Mouse (Mus musculus) forebrain, embryonic 14.5 days (tissue): Measurements from ENCODE around the gene Inafm1. TPM values are rescaled to one million over a fixed set of nuclear protein-coding genes. Genes with fewer than 3 reads are reported as not detected.

Source experiments
- ATAC-seq: fragments of 200-750 bp; cut with Nextera tagmentation; 2 replicates; pipeline ENCODE4 v1.8.0; 2017; ENCODE audit warnings: mild to moderate bottlenecking, moderate library complexity
- DNase-seq: peaks from one replicate; pipeline ENCODE4 v3.0.0-alpha.2; 2015; ENCODE audit warnings: low spot score
- H3K27ac ChIP-seq: fragments of 300-500 bp; sonication (generic); 2 replicates; pipeline ENCODE4 v1.5.1; 2014; ENCODE audit warnings: low read depth, mild to moderate bottlenecking, control low read depth, low read length, moderate library complexity
- H3K27me3 ChIP-seq: fragments of 300-500 bp; sonication (generic); replicated peaks from 2 replicates; pipeline ENCODE4 v1.6.1; 2014; ENCODE audit warnings: low read length, control low read depth, mixed read lengths; ENCODE audit not compliant: control insufficient read depth, insufficient read depth
- H3K36me3 ChIP-seq: fragments of 300-500 bp; sonication (generic); 2 replicates; pipeline ENCODE4 v1.6.1; 2014; ENCODE audit warnings: low read length, control low read depth; ENCODE audit not compliant: control insufficient read depth, insufficient read depth
- H3K4me1 ChIP-seq: fragments of 300-500 bp; sonication (generic); 2 replicates; pipeline ENCODE4 v1.6.1; 2014; ENCODE audit warnings: antibody characterized with exemption, low read length, control low read depth; ENCODE audit not compliant: control insufficient read depth, insufficient read depth
- H3K4me2 ChIP-seq: fragments of 300-500 bp; sonication (generic); 2 replicates; pipeline ENCODE4 v1.6.1; 2014; ENCODE audit warnings: mild to moderate bottlenecking, control low read depth, low read length
- H3K4me3 ChIP-seq: fragments of 300-500 bp; sonication (generic); 2 replicates; pipeline ENCODE4 v1.5.1; 2014; ENCODE audit warnings: low read depth, low read length, control low read depth
- H3K9ac ChIP-seq: fragments of 300-500 bp; sonication (generic); 2 replicates; pipeline ENCODE4 v1.6.1; 2014; ENCODE audit warnings: mild to moderate bottlenecking, low read length, control low read depth, moderate library complexity
- H3K9me3 ChIP-seq: fragments of 300-500 bp; sonication (generic); replicated peaks from 2 replicates; pipeline ENCODE4 v1.6.1; 2016; ENCODE audit warnings: low read length, control low read depth, mixed read lengths; ENCODE audit not compliant: control insufficient read depth
- WGBS: fragments of 180-500 bp; shearing (Covaris S2); extraction: QIAGEN DNeasy Blood & Tissue Kit; methylation state at CpG from one replicate; pipeline ENCODE4 v1.1.7; 2014; 5-methylcytosine and 5-hydroxymethylcytosine counted together
- polyA plus RNA-seq: library from polyadenylated mRNA; unstranded; fragments of >200 nt; fragmentation: Nextera tagmentation; extraction: Ambion mirVana; gene quantifications from 2 replicates; pipeline ENCODE4 v1.2.1, GENCODE M21; 2014

Inafm1 gene
- polyA plus RNA-seq, 1 experiment from 2014 or later = 20.4 TPM

- H3K9me3 ChIP-seq = no peaks in the 10 kb centered on the region
- H3K4me1 ChIP-seq = peaks cover 4% of the 10 kb centered on the region; the same call in 1 of the 2 replicates
- no peak overlapping the region for H3K4me3 ChIP-seq
- WGBS = 26% methylated on average over 4 of the region's 4 CpGs
- H3K4me2 ChIP-seq = peak overlapping the region; percentile 76; the same call in 1 of the 2 replicates
- peak; percentile 73 for DNase-seq
- H3K27me3 ChIP-seq = no peaks in the 10 kb centered on the region
- ATAC-seq = peak; percentile 35
- H3K36me3 ChIP-seq = no peaks in the 10 kb centered on the region
- no peak overlapping the region for H3K27ac ChIP-seq
- H3K9ac ChIP-seq = no peak overlapping the region
These were observed 20.9 kb upstream of the Inafm1 start for GRCm38 (mm10) chr7:16294346-16294745.

GRCm38 (mm10) chr7:16287791-16288190 is 14.4 kb upstream of the Inafm1 start:
- no peaks in the 10 kb centered on the region for H3K27me3 ChIP-seq
- DNase-seq = no peak
- WGBS = 71% methylated on average over 1 of the region's 1 CpGs
- no peak overlapping the region for H3K27ac ChIP-seq
- H3K4me3 ChIP-seq = no peak overlapping the region
- no peak overlapping the region for H3K9ac ChIP-seq
- peaks cover 14% of the 10 kb centered on the region for H3K36me3 ChIP-seq
- H3K9me3 ChIP-seq = no peaks in the 10 kb centered on the region
- no peak overlapping the region for H3K4me2 ChIP-seq
- ATAC-seq = no peak
- H3K4me1 ChIP-seq = peaks cover 4% of the 10 kb centered on the region; the same call in 1 of the 2 replicates

GRCm38 (mm10) chr7:16287016-16287415 is 13.6 kb upstream of the Inafm1 start:
- Histone ChIP-seq H3K4me3 (peak overlapping the region; percentile 68), H3K9ac (peak overlapping the region; percentile 72), H3K4me1 (peaks cover 4% of the 10 kb centered on the region; the same call in 1 of the 2 replicates), H3K36me3 (peaks cover 22% of the 10 kb centered on the region), H3K4me2 (peak overlapping the region; percentile 49), H3K27me3 (no peaks in the 10 kb centered on the region), H3K9me3 (no peaks in the 10 kb centered on the region), H3K27ac (no peak overlapping the region)
- ATAC-seq (no peak), DNase-seq (no peak)
- 87% methylated on average over 2 of the region's 2 CpGs for WGBS

- H3K27ac ChIP-seq = peak within 1 kb of the TSS; percentile 94
- H3K4me3 ChIP-seq = peak within 1 kb of the TSS; percentile 68
- DNase-seq (peak; percentile 98), ATAC-seq (peak; percentile 95)
- H3K4me1 ChIP-seq = peaks cover 4% of the 10 kb centered on the region; the same call in 1 of the 2 replicates
- peak within 1 kb of the TSS; percentile 72 for H3K9ac ChIP-seq
- H3K36me3 ChIP-seq = peaks cover 29% of the 10 kb centered on the region
- H3K27me3 ChIP-seq = no peaks in the 10 kb centered on the region
- 1% methylated on average over 70 of the region's 70 CpGs for WGBS
- H3K9me3 ChIP-seq = no peaks in the 10 kb centered on the region
- H3K4me2 ChIP-seq = peak within 1 kb of the TSS; percentile 49
These were observed 12.9 kb upstream of the Inafm1 start, which contains the start of gene Ccdc9 for GRCm38 (mm10) chr7:16286026-16286961. Gene Ccdc9, minus strand, starts transcription at chr7:16286795.

GRCm38 (mm10) chr7:16285450-16286025 is 12.1 kb upstream of the Inafm1 start:
- Histone ChIP-seq H3K9me3 (no peaks in the 10 kb centered on the region), H3K27ac (peak overlapping the region; percentile 94; the same call in 1 of the 2 replicates), H3K27me3 (no peaks in the 10 kb centered on the region), H3K4me1 (peaks cover 4% of the 10 kb centered on the region; the same call in 1 of the 2 replicates), H3K4me2 (peak overlapping the region; percentile 49), H3K9ac (no peak overlapping the region), H3K4me3 (peak overlapping the region; percentile 68), H3K36me3 (peaks cover 36% of the 10 kb centered on the region)
- ATAC-seq = peak; percentile 45
- WGBS = 5% methylated on average over 14 of the region's 14 CpGs
- DNase-seq = peak; percentile 32

GRCm38 (mm10) chr7:16284904-16285303 is 11.5 kb upstream of the Inafm1 start:
- H3K4me3 ChIP-seq = no peak overlapping the region

GRCm38 (mm10) chr7:16284001-16284400 is 10.6 kb upstream of the Inafm1 start:
- ATAC-seq = no peak
- H3K36me3 ChIP-seq = peaks cover 50% of the 10 kb centered on the region
- WGBS = 91% methylated on average over 8 of the region's 8 CpGs

More at GRCm38 (mm10) chr7:16284904-16285303, 11.5 kb upstream of the Inafm1 start:
- Histone ChIP-seq H3K36me3 (peaks cover 43% of the 10 kb centered on the region), H3K9me3 (no peaks in the 10 kb centered on the region), H3K4me1 (peaks cover 4% of the 10 kb centered on the region; the same call in 1 of the 2 replicates), H3K4me2 (peak overlapping the region; percentile 49; the same call in 1 of the 2 replicates), H3K27me3 (no peaks in the 10 kb centered on the region), H3K27ac (no peak overlapping the region), H3K9ac (no peak overlapping the region)
- no peak for ATAC-seq
- 83% methylated on average over 9 of the region's 9 CpGs for WGBS
- DNase-seq = no peak

GRCm38 (mm10) chr7:16282334-16282733 is 8.9 kb upstream of the Inafm1 start:
- no peak for ATAC-seq

More at GRCm38 (mm10) chr7:16284001-16284400, 10.6 kb upstream of the Inafm1 start:
- Histone ChIP-seq H3K9me3 (no peaks in the 10 kb centered on the region), H3K27ac (no peak overlapping the region), H3K4me3 (no peak overlapping the region), H3K4me2 (no peak overlapping the region), H3K4me1 (peaks cover 4% of the 10 kb centered on the region; the same call in 1 of the 2 replicates), H3K9ac (no peak overlapping the region), H3K27me3 (no peaks in the 10 kb centered on the region)
- no peak for DNase-seq

More at GRCm38 (mm10) chr7:16282334-16282733, 8.9 kb upstream of the Inafm1 start:
- 93% methylated on average over 13 of the region's 13 CpGs for WGBS
- Histone ChIP-seq H3K9me3 (no peaks in the 10 kb centered on the region), H3K27ac (no peak overlapping the region), H3K9ac (no peak overlapping the region), H3K36me3 (peaks cover 66% of the 10 kb centered on the region), H3K4me2 (no peak overlapping the region), H3K27me3 (no peaks in the 10 kb centered on the region), H3K4me1 (peaks cover 4% of the 10 kb centered on the region; the same call in 1 of the 2 replicates), H3K4me3 (no peak overlapping the region)
- no peak for DNase-seq
